Mouse (Mus musculus): ENCODE data around the gene Upk1b. TPM values are rescaled to one million over a fixed set of nuclear protein-coding genes. Genes with fewer than 3 reads are reported as not detected.
"Not testable (repeated sequence)": the region's sequence is repeated elsewhere in the genome, so short reads cannot be mapped to it uniquely, and the experiment has no call there.

Upk1b gene
- total RNA-seq (2017), result not detected in 3 replicates

DNA sequence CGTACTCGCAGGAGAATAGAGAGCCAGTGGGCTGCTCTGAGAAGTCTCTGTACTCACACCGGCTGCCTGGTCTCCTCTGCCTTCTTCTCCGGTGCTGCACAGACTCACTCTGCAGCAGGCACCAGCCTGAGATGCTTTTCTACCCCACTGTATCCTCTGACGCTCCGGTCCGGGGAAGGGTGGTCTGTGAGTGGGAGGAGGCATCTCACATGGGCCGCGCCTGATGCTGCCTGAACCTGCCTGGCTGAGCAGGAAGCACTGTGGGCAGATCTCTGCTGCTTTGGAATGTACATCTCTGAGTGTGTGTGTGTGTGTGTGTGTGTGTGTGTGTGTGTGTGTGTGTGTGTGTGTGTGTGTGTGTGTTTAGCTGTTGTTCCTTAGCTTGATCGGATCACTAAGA is at the start of gene Upk1b:
Gene Upk1b (minus strand): TSS at position 238 of the 400 bp plus-strand sequence.
- ATAC-seq (replicated peaks; ENCODE audit: insufficient number of reproducible peaks, low FRiP score, low TSS enrichment, poor library complexity, severe bottlenecking), result 0 out of 2 replicates have a peak, but pooled peaks have one; percentile 31

DNA sequence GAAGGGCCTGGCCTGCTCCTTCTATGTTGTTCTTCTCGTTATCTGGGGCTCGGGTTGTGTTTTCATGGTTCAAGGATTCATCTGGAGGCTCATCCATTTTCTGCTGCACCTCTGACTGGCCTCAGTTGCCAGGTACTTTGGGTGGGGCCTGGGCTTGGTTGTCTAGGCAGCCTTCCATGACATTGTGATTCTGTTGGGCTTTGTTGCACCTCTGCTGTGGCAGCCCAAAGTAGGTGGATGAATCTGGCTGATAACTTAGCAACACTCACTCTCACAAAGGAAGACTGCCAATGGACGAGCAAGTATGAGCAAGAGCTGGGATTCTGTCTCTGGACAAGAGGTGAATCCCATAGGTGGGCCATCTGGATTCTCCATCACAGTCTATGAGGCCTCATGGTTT is 28.5 kb upstream of the Upk1b start, which contains the start of gene 4930435E12Rik:
Gene 4930435E12Rik (minus strand): TSS at position 101 of the 400 bp plus-strand sequence.
- ATAC-seq (replicated peaks; ENCODE audit: insufficient number of reproducible peaks, low FRiP score, low TSS enrichment, poor library complexity, severe bottlenecking), result no peak

DNA sequence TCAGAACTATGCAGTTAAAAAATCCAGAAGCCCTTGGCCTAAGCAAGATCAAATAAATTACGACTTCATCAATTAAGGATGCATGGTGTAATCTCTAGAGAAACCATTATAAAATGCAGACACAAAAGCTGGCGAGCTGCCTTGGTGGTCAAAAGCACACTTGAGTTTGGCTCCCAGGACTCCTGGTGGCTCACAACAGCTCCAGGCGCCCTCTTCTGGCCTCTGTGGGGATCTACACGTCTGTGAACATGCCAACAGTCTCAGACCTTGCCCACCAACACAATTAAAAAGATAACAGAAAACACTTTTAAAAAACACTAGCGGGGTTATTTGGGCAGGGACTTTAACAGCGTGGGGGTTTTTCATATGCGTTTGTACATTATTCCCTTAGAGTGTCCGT is 12.4 kb upstream of the Upk1b start:
- 0 out of 2 replicates have a peak, but pooled peaks have one; percentile 63 for ATAC-seq (replicated peaks; ENCODE audit: insufficient number of reproducible peaks, low FRiP score, low TSS enrichment, poor library complexity, severe bottlenecking)

DNA sequence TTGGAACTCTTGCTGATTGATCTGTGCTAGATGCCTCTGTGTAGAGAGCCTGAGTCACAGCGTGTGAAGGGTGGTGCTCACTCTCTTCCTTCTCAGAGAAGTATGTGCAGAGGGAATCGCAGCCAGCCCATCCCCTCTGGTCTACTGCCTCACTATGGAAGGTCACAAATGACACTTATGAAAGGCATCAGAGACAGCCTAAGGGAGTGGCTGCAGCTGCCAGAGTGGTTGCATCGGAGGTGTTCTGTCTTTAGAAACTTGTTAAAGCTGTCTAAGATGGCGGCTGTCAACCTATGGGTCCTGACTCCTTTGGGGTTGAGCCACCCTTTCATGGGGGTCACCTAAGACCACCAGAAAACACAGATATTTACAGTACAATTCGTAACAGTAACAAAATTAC is 10.1 kb upstream of the Upk1b start:
- no peak for ATAC-seq (replicated peaks; ENCODE audit: insufficient number of reproducible peaks, low FRiP score, low TSS enrichment, poor library complexity, severe bottlenecking)

DNA sequence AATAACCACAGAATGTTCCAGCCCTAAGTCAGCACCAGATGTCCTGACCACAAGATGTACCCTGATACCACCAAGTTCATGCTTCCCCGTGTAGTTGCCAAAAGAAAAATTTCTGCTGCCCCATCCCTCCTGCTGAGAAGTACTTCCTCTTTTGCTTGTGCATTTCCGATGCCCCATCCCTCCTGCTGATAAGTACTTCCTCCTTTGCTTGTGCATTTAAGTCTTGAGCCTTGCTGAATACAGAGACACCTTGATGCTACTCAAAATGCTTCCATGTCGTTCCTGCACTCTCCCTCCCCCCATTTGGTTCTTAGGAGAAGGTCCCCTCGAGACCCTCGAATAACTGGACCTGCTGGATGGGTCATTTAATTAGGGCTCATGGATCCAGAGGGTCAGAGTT is 7.7 kb upstream of the Upk1b start:
- not testable (repeated sequence) for ATAC-seq (replicated peaks; ENCODE audit: insufficient number of reproducible peaks, low FRiP score, low TSS enrichment, poor library complexity, severe bottlenecking)

DNA sequence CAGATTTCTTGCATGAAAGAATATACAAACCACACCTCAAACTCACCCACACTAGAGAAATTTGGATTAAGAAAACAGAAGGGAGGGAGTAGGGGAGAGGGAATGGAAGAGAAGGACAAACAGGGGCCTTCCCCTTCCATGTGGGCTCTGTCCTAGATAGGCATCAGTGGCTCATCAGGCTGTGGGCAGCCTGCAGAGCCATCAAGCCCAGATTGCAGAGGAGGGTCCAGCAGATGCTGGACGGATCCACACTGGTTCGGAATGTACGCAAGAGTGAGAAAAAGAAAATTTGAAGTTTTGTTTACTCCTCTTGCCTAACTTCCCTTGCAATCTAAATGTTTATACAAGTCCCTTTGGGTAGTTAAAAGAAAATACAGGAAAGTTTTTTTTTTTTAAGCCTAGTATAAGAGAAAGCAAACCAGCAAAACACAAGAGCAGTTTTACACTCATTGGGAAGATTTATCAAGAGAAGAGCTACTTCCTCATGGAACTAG is 1.1 kb downstream of the Upk1b start:
- no peak for ATAC-seq (replicated peaks; ENCODE audit: insufficient number of reproducible peaks, low FRiP score, low TSS enrichment, poor library complexity, severe bottlenecking)

DNA sequence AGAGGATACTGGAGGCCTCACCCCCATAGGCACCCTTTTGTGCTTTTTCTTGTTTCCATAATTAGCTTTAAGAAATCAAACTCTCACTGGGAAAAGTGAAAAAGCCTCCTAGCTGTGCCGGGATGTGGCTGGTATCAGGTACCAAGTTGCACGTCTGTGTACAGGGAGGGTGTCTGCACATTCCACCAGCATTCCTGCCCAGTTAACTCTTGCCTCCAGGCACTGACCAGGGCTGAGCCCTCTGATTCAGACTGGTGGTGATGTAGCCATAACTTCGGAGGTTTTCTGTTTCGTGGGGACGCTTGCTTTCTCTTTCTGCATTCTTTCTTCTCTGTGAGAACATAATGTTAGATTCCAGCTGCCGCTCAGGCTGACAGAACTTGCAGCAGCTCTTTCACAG is 7.0 kb downstream of the Upk1b start:
- ATAC-seq (replicated peaks; ENCODE audit: insufficient number of reproducible peaks, low FRiP score, low TSS enrichment, poor library complexity, severe bottlenecking), result no peak

DNA sequence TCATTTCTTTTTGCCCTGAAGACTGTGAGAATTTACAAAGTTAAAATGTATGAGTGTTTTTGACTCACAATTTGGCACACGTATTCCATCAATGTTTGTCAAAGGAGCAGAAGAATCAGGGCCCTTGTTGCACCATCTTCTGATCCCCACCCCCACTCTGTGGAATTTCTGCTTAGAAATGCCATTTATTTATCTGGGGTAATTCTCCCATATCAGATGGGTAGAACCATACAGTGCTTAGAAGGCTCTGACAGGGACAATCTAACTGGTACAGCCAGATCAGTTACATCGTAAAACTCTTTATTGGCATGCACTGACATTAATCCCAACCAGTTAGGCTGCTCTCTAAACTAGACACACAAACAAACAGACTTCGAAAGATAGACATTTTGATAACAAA is 10.2 kb downstream of the Upk1b start:
- no peak for ATAC-seq (replicated peaks; ENCODE audit: insufficient number of reproducible peaks, low FRiP score, low TSS enrichment, poor library complexity, severe bottlenecking)

DNA sequence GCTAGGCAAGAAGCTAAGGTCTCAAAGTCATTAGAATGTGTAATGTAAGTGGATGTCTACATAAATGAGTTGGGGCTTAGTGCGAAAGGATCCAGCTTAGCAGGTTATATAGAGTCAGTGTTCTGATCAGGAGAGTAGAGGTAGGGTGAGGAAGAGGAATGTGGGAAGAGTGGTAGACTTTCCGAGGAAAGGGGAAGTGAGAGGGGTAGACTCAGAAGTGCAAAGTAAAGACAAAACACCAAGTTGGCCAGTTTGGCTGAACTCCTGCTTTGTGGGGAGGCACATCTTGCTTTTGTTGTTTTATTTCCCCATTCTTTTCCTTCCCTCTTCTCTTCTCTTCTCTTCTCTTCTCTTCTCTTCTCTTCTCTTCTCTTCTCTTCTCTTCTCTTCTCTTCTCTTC is 11.1 kb downstream of the Upk1b start:
- no peak for ATAC-seq (replicated peaks; ENCODE audit: insufficient number of reproducible peaks, low FRiP score, low TSS enrichment, poor library complexity, severe bottlenecking)

DNA sequence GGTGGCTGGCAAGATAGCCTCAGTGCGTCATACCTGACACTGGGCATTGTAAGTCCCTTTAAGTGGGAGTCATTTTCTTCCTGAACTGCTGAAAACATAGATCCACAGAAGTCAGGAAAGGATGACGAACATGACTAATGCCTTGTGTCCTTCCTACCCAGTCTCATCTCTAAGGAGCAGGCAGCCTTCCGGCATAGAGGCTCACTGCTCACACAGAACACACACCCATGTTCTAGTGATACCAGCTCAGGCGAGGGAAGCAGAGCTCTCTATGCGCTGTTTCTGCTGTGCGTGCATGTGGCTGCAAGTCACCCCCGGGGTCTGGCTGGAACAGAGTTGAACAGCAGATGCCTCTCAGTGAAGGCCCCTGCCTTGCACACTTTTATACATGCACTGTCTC is 14.8 kb downstream of the Upk1b start:
- no peak for ATAC-seq (replicated peaks; ENCODE audit: insufficient number of reproducible peaks, low FRiP score, low TSS enrichment, poor library complexity, severe bottlenecking)

DNA sequence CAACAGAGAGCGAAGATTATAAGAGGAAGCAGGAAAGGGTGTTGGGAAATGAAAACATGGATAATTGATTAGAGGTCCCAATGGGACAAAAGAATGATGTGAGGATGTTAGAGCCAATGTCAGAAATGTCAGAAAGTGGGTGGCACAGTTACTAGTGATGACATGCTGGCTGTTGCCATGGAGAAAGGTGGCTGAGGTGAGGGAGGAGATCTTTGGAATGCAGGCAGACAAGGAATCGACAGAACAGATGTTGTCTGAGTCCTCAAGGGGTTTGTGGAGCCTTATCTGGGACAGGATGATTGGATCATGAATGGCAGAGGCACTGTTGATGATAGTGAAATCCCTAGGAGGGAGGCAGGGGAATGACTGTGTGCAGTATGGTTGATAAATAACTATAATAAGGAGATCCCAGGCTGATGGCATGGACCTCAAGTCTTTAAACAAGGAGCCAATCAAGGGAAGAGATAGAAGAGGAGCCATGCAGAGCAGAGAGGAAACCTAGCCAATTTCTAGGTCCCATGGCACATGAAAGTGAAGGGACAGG is 17.5 kb downstream of the Upk1b start:
- no peak for ATAC-seq (replicated peaks; ENCODE audit: insufficient number of reproducible peaks, low FRiP score, low TSS enrichment, poor library complexity, severe bottlenecking)

DNA sequence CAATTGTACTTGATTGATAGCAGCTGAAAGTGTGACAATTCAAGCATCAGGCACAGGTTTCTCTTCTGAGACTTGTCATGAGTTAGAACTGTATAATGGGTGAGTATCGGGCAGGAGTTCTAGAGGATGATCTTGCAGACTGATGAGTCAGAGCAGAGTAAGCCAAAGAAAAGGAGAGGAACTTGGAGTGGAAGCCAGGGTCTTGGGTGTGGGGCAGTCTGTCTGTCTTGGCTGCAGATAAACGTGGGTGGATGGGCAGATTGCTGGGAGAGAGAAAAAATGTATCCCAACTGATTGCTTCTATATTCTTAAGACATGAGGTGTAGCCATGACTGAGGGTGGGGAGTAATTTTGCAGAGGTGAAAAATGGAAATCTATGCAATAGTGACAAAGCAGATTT is 18.2 kb downstream of the Upk1b start:
- ATAC-seq (replicated peaks; ENCODE audit: insufficient number of reproducible peaks, low FRiP score, low TSS enrichment, poor library complexity, severe bottlenecking), result no peak

DNA sequence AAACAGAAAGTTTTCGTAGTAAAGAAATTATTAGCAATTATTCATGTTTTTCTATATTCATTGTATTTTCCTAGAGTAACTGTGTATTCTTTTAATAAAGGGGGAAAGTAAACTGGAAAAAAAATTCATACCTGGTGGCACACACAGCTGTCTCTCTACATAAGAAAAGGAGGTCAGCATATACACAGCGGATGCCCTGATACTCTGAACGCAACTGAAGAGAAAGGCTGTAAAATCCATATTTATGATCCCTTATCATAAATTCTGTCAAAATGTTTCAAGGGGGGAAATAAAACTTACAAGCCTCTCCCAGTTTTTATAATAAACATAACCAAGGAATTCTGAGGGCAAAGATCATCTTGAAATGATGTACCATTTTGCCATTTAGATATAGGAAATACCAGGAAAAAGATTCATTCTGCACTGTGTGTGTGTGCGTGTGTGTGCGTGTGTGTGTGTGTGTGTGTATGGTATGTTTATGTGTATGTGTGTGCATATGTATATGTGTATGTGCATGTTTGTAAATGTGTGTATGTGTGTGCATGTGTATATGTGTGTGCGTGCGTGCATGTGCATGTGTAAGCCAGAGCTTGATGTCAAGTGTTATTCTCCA is 19.1 kb downstream of the Upk1b start:
- ATAC-seq (replicated peaks; ENCODE audit: insufficient number of reproducible peaks, low FRiP score, low TSS enrichment, poor library complexity, severe bottlenecking), result no peak

DNA sequence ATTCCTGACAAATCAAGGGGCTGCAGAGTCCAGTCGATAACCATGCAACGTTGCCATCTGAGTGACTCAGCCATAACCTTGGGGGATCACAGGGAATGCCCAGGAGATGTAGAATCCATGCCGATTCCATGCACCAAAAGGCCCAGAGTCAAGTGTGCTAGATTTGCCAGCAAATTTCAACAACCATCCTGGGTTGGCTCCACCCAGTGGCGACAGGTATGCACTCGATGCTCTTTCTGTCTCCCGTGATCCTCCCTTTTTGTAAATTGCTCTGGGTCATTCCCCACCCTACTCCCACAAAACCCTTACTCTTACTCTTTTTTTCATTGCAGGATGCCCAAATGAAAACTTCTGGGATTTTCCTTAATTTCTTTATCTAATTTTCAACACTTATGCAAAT is 23.8 kb downstream of the Upk1b start:
- no peak for ATAC-seq (replicated peaks; ENCODE audit: insufficient number of reproducible peaks, low FRiP score, low TSS enrichment, poor library complexity, severe bottlenecking)

DNA sequence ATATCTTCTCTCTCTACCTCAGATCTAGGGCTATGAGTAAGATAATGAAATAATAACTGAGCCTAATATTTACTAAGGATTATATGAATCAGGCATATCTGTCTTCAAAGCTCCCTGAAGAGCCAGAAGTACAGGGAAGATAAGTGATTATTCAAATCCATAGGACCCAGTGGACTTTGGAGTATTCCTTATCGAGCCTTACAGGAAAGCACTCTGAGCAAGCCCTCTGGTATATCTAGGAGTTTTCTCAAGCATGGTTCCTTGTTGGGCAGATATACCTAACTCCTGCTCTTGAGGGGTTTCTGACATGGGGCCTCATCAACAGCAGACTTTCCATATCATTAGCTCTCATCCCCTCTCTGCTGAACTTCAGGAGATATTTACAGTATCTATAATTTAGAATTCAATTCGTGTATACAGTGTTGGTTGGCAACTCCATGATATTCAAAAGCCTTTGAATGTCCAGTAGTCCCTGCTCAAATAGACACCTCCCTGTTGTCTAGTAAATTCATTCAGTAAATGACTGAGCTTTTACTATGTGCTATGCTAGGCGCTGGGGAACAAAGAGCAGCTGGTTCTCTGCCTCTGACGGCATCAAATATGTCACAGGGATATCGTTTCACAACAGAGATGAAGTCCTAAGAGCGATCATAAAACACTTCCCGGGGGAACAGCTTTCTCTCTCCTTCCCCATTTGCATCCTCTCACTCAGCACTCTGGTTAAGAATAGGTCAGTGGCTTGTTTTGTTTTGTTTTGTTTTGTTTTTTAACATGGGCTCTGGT is 25.0 kb downstream of the Upk1b start:
- no peak for ATAC-seq (replicated peaks; ENCODE audit: insufficient number of reproducible peaks, low FRiP score, low TSS enrichment, poor library complexity, severe bottlenecking)

DNA sequence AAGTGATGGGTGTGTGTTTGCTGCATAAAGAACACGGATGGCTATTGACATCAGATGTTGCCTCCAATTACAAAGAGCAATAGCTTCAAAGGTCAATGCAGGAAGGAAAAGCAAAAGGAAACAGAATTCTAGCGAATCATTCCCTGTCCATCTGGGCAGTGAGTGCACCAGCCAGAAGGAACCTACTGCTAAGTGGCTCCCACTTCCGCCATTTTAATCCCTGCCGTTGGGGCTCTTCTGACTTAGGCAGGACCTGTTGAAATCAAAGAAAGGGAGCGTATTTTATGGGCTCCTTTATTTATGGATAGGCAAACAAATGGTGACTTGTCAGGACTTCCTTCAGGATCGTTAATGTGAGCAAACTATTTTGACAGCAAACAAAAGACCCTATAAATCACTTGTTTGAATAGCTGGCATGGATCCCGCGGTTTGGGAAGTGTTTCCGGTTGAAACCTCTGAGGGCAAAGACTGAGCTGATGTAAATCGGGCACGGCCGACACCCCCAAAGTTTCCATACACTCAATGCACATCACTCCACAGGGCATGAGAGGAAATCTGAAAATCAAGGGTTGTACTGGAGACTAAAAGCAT is 27.1 kb downstream of the Upk1b start:
- ATAC-seq (replicated peaks; ENCODE audit: insufficient number of reproducible peaks, low FRiP score, low TSS enrichment, poor library complexity, severe bottlenecking), result no peak

DNA sequence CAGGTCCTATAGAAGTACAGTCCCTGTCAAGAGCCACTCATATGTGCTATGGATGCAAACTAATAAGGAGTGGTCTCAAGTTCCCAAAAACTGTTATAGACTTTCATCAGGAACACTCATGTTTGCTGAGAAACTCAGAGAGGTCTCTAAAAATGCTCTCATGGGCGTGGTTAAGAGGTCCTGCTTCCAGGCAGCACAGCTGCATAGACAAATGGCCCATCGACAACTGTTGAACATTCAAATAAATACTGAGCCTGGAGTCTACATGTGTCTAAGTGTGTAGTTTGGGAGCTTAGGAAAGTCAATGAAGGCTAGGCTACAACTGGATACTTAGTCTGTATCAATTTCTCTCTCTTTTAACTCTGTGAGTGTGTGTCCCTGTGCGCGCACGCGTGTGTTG is 29.0 kb downstream of the Upk1b start:
- ATAC-seq (replicated peaks; ENCODE audit: insufficient number of reproducible peaks, low FRiP score, low TSS enrichment, poor library complexity, severe bottlenecking), result no peak

DNA sequence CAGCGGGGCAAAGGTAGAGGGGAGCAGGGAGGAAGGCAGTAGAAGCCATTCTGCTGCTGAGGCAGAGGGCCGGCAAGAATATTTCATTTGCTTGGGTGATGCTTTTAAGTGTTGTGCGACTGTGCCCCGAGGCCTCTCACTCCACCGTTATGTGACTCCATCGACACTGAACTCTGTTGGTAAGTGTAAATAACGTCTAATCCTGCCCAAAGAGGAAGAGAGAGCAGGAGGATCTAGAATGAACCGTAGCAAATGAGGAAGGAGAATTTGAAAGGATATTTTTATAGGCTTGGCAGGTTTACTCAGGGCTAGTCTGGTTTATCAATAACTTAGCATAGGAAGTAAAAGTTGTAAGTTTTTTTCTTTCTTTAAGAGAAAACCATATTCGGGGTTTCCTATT is 30.6 kb downstream of the Upk1b start:
- ATAC-seq (replicated peaks; ENCODE audit: insufficient number of reproducible peaks, low FRiP score, low TSS enrichment, poor library complexity, severe bottlenecking), result no peak

DNA sequence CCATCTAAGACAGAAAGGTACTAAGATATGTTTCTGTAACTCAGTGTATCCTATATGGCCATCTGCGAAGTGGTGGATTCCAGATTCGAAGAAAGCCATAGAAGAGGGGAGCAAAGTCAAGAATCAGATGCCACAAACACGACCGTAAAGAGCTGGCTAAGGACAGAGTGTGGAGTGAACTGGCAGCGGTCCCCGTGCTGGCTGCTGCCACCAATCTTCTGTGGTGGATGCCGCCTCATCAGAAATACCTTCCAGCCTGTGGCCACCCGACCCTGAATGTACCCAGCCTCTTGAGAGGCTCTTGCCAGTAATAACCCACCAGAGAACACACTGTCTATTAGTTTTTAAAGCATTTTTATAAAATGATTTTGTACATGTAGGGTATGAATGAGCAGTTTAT is 31.7 kb downstream of the Upk1b start:
- no peak for ATAC-seq (replicated peaks; ENCODE audit: insufficient number of reproducible peaks, low FRiP score, low TSS enrichment, poor library complexity, severe bottlenecking)

DNA sequence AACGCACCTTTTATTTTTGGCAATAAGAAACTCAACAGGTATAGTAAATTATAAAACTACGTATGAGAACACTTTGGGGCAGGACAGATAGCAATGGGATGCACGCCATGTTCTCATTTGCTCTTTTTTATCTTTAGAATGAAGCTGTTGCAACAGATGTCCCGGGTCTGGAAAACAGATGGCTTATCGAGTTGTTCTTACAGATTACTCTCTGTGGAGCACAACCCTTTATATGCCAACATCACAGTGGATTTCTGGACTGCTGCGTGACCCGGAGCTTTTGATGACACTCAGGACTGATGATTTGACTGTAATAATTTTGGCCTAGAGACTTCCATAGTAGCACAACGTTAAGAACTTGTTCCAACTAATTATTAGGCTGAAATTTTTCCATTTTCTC is 32.4 kb downstream of the Upk1b start:
- ATAC-seq (replicated peaks; ENCODE audit: insufficient number of reproducible peaks, low FRiP score, low TSS enrichment, poor library complexity, severe bottlenecking), result no peak

All from monocyte, adult 5-6 weeks (primary cell).